Mouse (Mus musculus) stomach, postnatal 0 days (tissue): ENCODE results near the gene Gm17334. TPM values are rescaled to one million over a fixed set of nuclear protein-coding genes. Genes with fewer than 3 reads are reported as not detected.

Experiments used
- ATAC-seq: fragments of 200-750 bp; cut with Nextera tagmentation; 2 replicates; pipeline ENCODE4 v1.8.0; 2017; ENCODE audit not compliant: low FRiP score, low TSS enrichment
- DNase-seq: peaks from one replicate; pipeline ENCODE4 v3.0.0-alpha.2; 2016; ENCODE audit warnings: low spot score
- H3K27ac ChIP-seq: fragments of 300-500 bp; sonication (generic); replicated peaks from 2 replicates; pipeline ENCODE4 v1.5.1; 2014; ENCODE audit warnings: mild to moderate bottlenecking, control low read depth
- H3K27me3 ChIP-seq: fragments of 300-500 bp; sonication (generic); 2 replicates; pipeline ENCODE4 v1.6.1; 2014; ENCODE audit warnings: low read length; ENCODE audit not compliant: control insufficient read depth, insufficient read depth
- H3K36me3 ChIP-seq: fragments of 300-500 bp; sonication (generic); 2 replicates; pipeline ENCODE4 v1.6.1; 2014; ENCODE audit warnings: low read length, mixed read lengths; ENCODE audit not compliant: control insufficient read depth, insufficient read depth
- H3K4me1 ChIP-seq: fragments of 300-500 bp; sonication (generic); replicated peaks from 2 replicates; pipeline ENCODE4 v1.6.1; 2014; ENCODE audit warnings: antibody characterized with exemption; ENCODE audit not compliant: control insufficient read depth, insufficient read depth
- H3K4me2 ChIP-seq: fragments of 300-500 bp; sonication (generic); replicated peaks from 2 replicates; pipeline ENCODE4 v1.6.1; 2014; ENCODE audit warnings: low read depth, mild to moderate bottlenecking, control low read depth, moderate library complexity
- H3K4me3 ChIP-seq: fragments of 300-500 bp; sonication (generic); 2 replicates; pipeline ENCODE4 v1.5.1; 2014; ENCODE audit warnings: low read depth, low read length, control low read depth
- H3K9ac ChIP-seq: fragments of 300-500 bp; sonication (generic); 2 replicates; pipeline ENCODE4 v1.6.1; 2014; ENCODE audit warnings: mild to moderate bottlenecking, low read length, control low read depth, mixed read lengths
- H3K9me3 ChIP-seq: fragments of 300-500 bp; sonication (generic); 2 replicates; pipeline ENCODE4 v1.6.1; 2016; ENCODE audit warnings: low read length; ENCODE audit not compliant: control insufficient read depth
- CTCF ChIP-seq: IDR thresholded peaks from 2 replicates; pipeline ENCODE4 v1.5.1; 2016; ENCODE audit warnings: antibody characterized with exemption, low read depth, mild to moderate bottlenecking, moderate library complexity
- EP300 ChIP-seq: optimal IDR thresholded peaks from 2 replicates; pipeline ENCODE3; 2016; ENCODE audit warnings: antibody characterized with exemption
- WGBS: fragments of 180-500 bp; shearing (Covaris S2); extraction: QIAGEN DNeasy Blood & Tissue Kit; methylation state at CpG from one replicate; pipeline ENCODE4 v1.1.7; 2014; 5-methylcytosine and 5-hydroxymethylcytosine counted together
- polyA plus RNA-seq: library from polyadenylated mRNA; unstranded; fragments of >200 nt; fragmentation: Nextera tagmentation; extraction: Ambion mirVana; gene quantifications from 2 replicates; pipeline ENCODE4 v1.2.1, GENCODE M21; 2015

The Gm17334 gene
- polyA plus RNA-seq, 1 experiment from 2014 or later: 0.17 TPM

GRCm38 (mm10) chr11:53809354-53809753 is 36.4 kb upstream of the Gm17334 start:
- Histone ChIP-seq H3K27ac (peak overlapping the region; percentile 61; the same call in 1 of the 2 replicates), H3K9ac (no peak overlapping the region), H3K27me3 (no peaks in the 10 kb centered on the region), H3K4me3 (no peak overlapping the region), H3K36me3 (no peaks in the 10 kb centered on the region), H3K9me3 (no peaks in the 10 kb centered on the region), H3K4me1 (no peaks in the 10 kb centered on the region), H3K4me2 (no peak overlapping the region)
- no peak for TF ChIP-seq EP300
- TF ChIP-seq CTCF: no peak
- 45% methylated on average over 5 of the region's 5 CpGs for WGBS
- no peak for DNase-seq
- ATAC-seq: no peak

GRCm38 (mm10) chr11:53805786-53806185 is 32.8 kb upstream of the Gm17334 start:
- H3K4me3 ChIP-seq: no peak overlapping the region
- H3K27me3 ChIP-seq: no peaks in the 10 kb centered on the region
- DNase-seq: peak; percentile 66
- WGBS: 55% methylated on average over 9 of the region's 9 CpGs
- no peaks in the 10 kb centered on the region for H3K36me3 ChIP-seq
- no peak for TF ChIP-seq EP300
- no peak for TF ChIP-seq CTCF
- H3K9me3 ChIP-seq: no peaks in the 10 kb centered on the region
- H3K9ac ChIP-seq: no peak overlapping the region
- no peak overlapping the region for H3K4me2 ChIP-seq
- H3K4me1 ChIP-seq: no peaks in the 10 kb centered on the region
- no peak overlapping the region for H3K27ac ChIP-seq
- ATAC-seq: peak; percentile 71

DNA sequence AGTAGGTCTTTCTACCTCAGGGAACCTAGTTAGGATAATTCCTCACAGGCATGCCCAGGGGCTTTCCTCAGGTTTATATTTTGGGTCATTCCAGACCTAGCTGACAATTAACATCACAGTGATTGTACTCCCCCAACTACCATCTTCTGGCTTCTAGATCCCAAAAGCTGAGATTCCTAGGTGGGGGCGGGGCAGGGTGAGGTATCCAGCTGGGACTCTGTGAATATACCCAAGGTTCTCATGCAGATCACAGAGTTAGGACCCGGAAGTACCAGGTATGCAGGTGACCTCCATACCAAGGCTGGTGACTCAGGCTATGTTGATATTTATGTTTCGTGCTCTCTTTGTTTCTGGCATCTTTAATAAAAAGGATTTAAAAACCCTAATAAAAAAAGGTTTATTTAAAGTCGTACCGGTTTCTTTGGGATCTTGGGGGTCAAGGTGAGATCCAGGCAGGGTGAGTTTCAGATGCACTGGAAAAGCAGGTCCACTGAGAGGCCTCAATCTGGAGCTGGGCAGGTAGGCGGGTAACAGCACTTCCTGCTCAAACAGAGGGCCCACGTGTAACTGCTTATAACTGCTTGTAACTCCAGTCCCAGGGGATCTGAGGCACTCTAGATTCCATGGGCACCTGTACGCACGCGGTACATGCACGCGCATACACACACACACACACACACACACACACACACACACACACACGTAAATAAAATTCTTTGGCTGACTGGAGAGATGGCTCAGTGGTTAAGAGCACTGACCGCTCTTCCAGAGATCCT is 31.8 kb upstream of the Gm17334 start:
- no peak for TF ChIP-seq CTCF
- Histone ChIP-seq H3K27ac (0 out of 2 replicates have a peak overlapping the region, but pooled peaks have one; percentile 8), H3K4me1 (no peaks in the 10 kb centered on the region), H3K9me3 (no peaks in the 10 kb centered on the region), H3K4me3 (no peak overlapping the region), H3K9ac (no peak overlapping the region), H3K4me2 (no peak overlapping the region), H3K27me3 (no peaks in the 10 kb centered on the region), H3K36me3 (no peaks in the 10 kb centered on the region)
- DNase-seq (peak; percentile 48), ATAC-seq (peak; percentile 32; the same call in 1 of the 2 replicates)
- 76% methylated on average over 14 of the region's 14 CpGs for WGBS

- no peak for TF ChIP-seq EP300
- TF ChIP-seq CTCF: no peak
- 60% methylated on average over 6 of the region's 6 CpGs for WGBS
- DNase-seq: no peak
Measured at GRCm38 (mm10) chr11:53803494-53803893, 30.5 kb upstream of the Gm17334 start.

DNA sequence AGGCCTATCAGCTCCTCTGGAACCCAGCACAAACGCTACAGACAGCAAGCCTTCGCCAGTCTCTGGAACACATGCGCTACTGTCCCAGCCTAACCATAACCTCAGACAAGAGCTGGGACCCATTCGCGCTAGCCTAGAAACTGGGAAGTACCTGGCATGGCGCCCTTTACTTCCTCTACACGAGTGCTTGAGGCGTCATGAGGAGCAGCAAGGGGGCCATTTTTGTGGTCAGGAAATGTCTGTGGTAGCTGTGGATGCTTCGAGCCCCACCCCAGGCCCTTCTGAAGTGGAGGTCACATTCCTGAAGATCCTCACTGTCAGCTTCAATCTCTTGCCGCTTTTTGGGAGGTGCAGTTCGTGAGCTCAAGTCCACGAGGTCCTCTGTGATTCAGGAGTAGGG is 30.1 kb upstream of the Gm17334 start:
- ATAC-seq (no peak), DNase-seq (no peak)
- TF ChIP-seq EP300 (no peak), CTCF (no peak)
- no peaks in the 10 kb centered on the region for H3K36me3 ChIP-seq
- H3K4me3 ChIP-seq: no peak overlapping the region
- no peak overlapping the region for H3K27ac ChIP-seq
- 71% methylated on average over 12 of the region's 12 CpGs for WGBS
- no peaks in the 10 kb centered on the region for H3K4me1 ChIP-seq
- no peaks in the 10 kb centered on the region for H3K27me3 ChIP-seq
- no peak overlapping the region for H3K4me2 ChIP-seq
- no peak overlapping the region for H3K9ac ChIP-seq
- no peaks in the 10 kb centered on the region for H3K9me3 ChIP-seq

More at GRCm38 (mm10) chr11:53803494-53803893, 30.5 kb upstream of the Gm17334 start:
- no peak overlapping the region for H3K9ac ChIP-seq
- peak; percentile 58 for ATAC-seq
- no peaks in the 10 kb centered on the region for H3K4me1 ChIP-seq
- H3K9me3 ChIP-seq: no peaks in the 10 kb centered on the region
- no peak overlapping the region for H3K4me2 ChIP-seq
- no peak overlapping the region for H3K4me3 ChIP-seq
- H3K27ac ChIP-seq: no peak overlapping the region
- no peaks in the 10 kb centered on the region for H3K36me3 ChIP-seq
- no peaks in the 10 kb centered on the region for H3K27me3 ChIP-seq

DNA sequence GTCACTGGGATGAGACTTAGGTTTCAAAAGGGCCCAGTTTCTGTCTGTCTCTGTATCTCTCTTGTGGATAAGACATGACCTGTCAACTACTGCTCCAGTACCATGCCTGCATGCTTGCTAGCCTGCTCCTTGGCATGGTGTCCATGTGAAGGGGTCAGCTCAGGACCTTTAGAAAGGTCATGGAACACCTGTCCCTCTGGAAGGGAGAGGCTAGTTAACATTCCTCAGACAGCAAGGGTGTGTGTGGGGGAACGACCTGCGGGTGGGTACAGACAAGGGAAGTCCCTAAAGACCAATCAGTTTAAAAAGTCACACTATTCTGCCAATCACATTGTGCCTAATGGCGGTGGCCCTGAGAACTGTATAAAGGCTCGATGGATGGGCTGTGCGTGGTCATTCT is 28.0 kb upstream of the Gm17334 start:
- ATAC-seq: no peak
- no peaks in the 10 kb centered on the region for H3K27me3 ChIP-seq
- H3K9ac ChIP-seq: no peak overlapping the region
- H3K4me1 ChIP-seq: peaks cover 10% of the 10 kb centered on the region
- no peak overlapping the region for H3K27ac ChIP-seq
- H3K4me2 ChIP-seq: no peak overlapping the region
- DNase-seq: no peak
- WGBS: 80% methylated on average over 5 of the region's 5 CpGs
- H3K4me3 ChIP-seq: no peak overlapping the region
- H3K9me3 ChIP-seq: no peaks in the 10 kb centered on the region
- H3K36me3 ChIP-seq: no peaks in the 10 kb centered on the region
- no peak for TF ChIP-seq CTCF
- TF ChIP-seq EP300: no peak
